Mouse (Mus musculus): Measurements from ENCODE around the gene Gdpd5. TPM values are rescaled to one million over a fixed set of nuclear protein-coding genes. Genes with fewer than 3 reads are reported as not detected.

Gdpd5 gene
- polyA plus RNA-seq, 1 experiment from 2014 or later, result 11.2 TPM

DNA sequence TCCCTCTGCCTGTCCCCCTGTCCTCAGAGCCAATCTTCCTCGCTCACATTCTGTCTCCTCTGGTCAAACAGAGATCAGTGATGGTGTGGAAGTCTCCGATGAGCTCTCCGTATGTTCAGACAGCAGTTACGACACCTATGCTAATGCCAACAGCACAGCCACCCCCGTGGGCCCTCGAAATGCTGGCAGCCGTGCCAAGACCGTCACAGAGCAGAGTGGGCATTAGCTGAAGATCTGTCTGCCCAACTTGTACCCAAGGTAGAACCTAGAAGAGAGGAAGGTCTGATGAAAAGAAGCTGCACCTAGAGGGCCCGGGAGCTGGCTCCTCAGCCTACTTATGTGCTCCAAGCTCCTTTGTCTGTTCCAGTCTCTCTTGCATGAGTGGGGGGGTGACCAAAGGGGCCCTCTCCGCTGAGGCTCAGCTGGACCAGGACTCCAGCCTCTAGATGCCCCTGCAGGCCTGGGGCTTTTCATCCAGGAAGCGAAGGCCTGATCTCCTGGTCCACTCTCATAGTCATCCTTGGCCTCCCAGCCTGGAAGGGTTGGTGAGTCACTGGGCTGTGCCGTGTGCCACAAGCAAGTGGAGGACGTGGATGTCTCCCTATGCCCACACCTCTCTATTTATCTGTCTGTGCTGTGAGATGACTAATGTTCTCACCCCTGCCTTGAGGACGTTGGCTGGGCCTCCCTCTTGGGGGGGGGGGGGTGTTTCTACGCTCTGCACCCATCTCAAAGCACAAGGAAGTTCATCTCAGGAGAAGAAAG lies 78.9 kb downstream of the Gdpd5 start:
- Histone ChIP-seq H3K36me3 (peaks cover 12% of the 10 kb centered on the region; the same call in 1 of the 2 replicates), H3K27me3 (no peaks in the 10 kb centered on the region; the same call in 1 of the 2 replicates), H3K27ac (no peak overlapping the region), H3K4me3 (replicated peaks) (no peak overlapping the region), H3K9me3 (0 out of 2 replicates have a peak, but pooled peaks cover 5% of the 10 kb centered on the region), H3K9ac (replicated peaks) (no peak overlapping the region), H3K4me2 (no peak overlapping the region), H3K4me1 (replicated peaks) (no peaks in the 10 kb centered on the region)
- no peak for ATAC-seq (ENCODE audit: insufficient number of reproducible peaks, insufficient read depth, low FRiP score, low TSS enrichment, low read depth)
- 89% methylated on average over 15 of the region's 15 CpGs for WGBS

DNA sequence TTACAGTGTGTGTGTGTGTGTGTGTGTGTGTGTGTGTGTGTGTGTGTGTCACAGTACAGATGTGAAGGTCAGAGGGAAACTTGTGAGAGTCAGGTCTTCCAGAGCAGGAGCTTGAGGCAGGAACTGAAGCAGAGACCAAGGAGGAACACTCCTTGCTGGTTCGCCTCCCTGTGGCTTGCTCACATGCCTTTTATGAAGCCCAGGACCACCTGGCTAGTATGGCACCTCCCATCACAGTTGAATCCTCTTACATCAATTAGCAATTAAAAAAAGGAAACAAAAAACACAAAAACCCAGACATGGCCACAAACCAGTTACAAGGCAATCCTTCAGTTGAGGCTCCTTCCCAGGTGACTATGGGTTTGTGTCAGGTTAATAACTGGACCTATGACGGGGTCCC lies 81.9 kb downstream of the Gdpd5 start:
- peaks cover 8% of the 10 kb centered on the region; the same call in 1 of the 2 replicates for H3K27me3 ChIP-seq
- H3K36me3 ChIP-seq, result peaks cover 12% of the 10 kb centered on the region; the same call in 1 of the 2 replicates
- WGBS, result 89% methylated on average over 2 of the region's 2 CpGs
- ATAC-seq (ENCODE audit: insufficient number of reproducible peaks, insufficient read depth, low FRiP score, low TSS enrichment, low read depth), result no peak
- H3K4me3 ChIP-seq (replicated peaks), result no peak overlapping the region
- no peak overlapping the region for H3K4me2 ChIP-seq
- peaks cover 17% of the 10 kb centered on the region for H3K4me1 ChIP-seq (replicated peaks)
- H3K9me3 ChIP-seq, result 0 out of 2 replicates have a peak, but pooled peaks cover 5% of the 10 kb centered on the region
- H3K27ac ChIP-seq, result no peak overlapping the region
- no peak overlapping the region for H3K9ac ChIP-seq (replicated peaks)

GRCm38 (mm10) chr7:99465811-99466210 lies 84.6 kb downstream of the Gdpd5 start, which contains the start of gene Klhl35:
Gene Klhl35, plus strand, starts transcription at chr7:99466004.
- Histone ChIP-seq H3K27me3 (peaks cover 14% of the 10 kb centered on the region; the same call in 1 of the 2 replicates), H3K9ac (replicated peaks) (no peak within 1 kb of the TSS), H3K9me3 (0 out of 2 replicates have a peak, but pooled peaks cover 5% of the 10 kb centered on the region), H3K4me2 (peak within 1 kb of the TSS; percentile 19; the same call in 1 of the 2 replicates), H3K27ac (no peak within 1 kb of the TSS), H3K4me3 (replicated peaks) (no peak within 1 kb of the TSS), H3K4me1 (replicated peaks) (peaks cover 30% of the 10 kb centered on the region), H3K36me3 (peaks cover 3% of the 10 kb centered on the region; the same call in 1 of the 2 replicates)
- no peak for ATAC-seq (ENCODE audit: insufficient number of reproducible peaks, insufficient read depth, low FRiP score, low TSS enrichment, low read depth)
- 29% methylated on average over 8 of the region's 8 CpGs for WGBS

- H3K36me3 ChIP-seq, result peaks cover 15% of the 10 kb centered on the region
- H3K9ac ChIP-seq (replicated peaks), result peak overlapping the region; percentile 78
- peak overlapping the region; percentile 56 for H3K4me3 ChIP-seq (replicated peaks)
- H3K4me2 ChIP-seq, result peak overlapping the region; percentile 82
- WGBS, result 27% methylated on average over 8 of the region's 11 CpGs
- H3K27me3 ChIP-seq, result peaks cover 14% of the 10 kb centered on the region; the same call in 1 of the 2 replicates
- H3K4me1 ChIP-seq (replicated peaks), result peaks cover 30% of the 10 kb centered on the region
- 0 out of 2 replicates have a peak, but pooled peaks cover 5% of the 10 kb centered on the region for H3K9me3 ChIP-seq
- no peak for ATAC-seq (ENCODE audit: insufficient number of reproducible peaks, insufficient read depth, low FRiP score, low TSS enrichment, low read depth)
- peak overlapping the region; percentile 89 for H3K27ac ChIP-seq
These were observed 86.7 kb downstream of the Gdpd5 start for GRCm38 (mm10) chr7:99467916-99468282.

GRCm38 (mm10) chr7:99468283-99469132 lies 87.3 kb downstream of the Gdpd5 start:
- peak; percentile 74 for ATAC-seq (ENCODE audit: insufficient number of reproducible peaks, insufficient read depth, low FRiP score, low TSS enrichment, low read depth)
- Histone ChIP-seq H3K4me2 (peak overlapping the region; percentile 82), H3K27ac (peak overlapping the region; percentile 89), H3K4me3 (replicated peaks) (peak overlapping the region; percentile 56), H3K9me3 (0 out of 2 replicates have a peak, but pooled peaks cover 3% of the 10 kb centered on the region), H3K27me3 (peaks cover 14% of the 10 kb centered on the region; the same call in 1 of the 2 replicates), H3K9ac (replicated peaks) (peak overlapping the region; percentile 78), H3K36me3 (peaks cover 21% of the 10 kb centered on the region), H3K4me1 (replicated peaks) (peaks cover 30% of the 10 kb centered on the region)
- 2% methylated on average over 138 of the region's 145 CpGs for WGBS

DNA sequence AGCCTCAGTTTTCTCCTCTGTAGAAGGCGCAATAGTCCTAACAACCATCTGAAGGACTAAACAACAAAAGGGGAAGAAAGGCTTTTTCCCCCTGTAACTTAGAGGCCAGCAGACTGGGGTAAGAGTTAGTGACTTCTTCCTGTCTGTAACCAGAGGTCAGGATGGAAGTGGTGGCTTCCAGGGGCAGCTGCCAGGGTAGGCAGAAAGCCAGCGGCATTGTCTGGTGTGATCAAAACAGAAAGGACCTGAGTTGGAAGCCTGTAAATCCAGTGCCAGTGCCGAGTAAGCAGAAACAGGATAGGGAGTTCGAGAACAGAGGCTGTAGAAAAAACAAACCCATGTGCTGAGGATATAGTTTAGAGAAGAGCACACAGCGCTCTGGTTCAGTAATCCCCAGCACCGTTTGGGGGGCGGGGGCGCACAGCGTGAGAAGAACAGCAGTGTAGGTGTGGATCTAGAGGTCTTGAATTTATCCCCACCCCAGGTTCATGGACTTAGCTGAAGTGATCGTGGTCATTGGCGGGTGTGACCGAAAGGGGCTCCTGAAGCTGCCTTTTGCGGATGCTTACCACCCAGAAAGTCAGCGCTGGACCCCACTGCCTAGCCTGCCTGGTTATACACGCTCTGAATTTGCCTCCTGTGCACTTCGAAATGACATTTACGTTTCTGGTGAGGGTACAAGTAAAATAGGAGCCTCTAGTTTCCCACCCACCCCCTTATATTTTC lies 88.6 kb downstream of the Gdpd5 start:
- peak overlapping the region; percentile 8; the same call in 1 of the 2 replicates for H3K9ac ChIP-seq (replicated peaks)
- no peaks in the 10 kb centered on the region for H3K9me3 ChIP-seq
- H3K27me3 ChIP-seq, result peaks cover 14% of the 10 kb centered on the region; the same call in 1 of the 2 replicates
- ATAC-seq (ENCODE audit: insufficient number of reproducible peaks, insufficient read depth, low FRiP score, low TSS enrichment, low read depth), result no peak
- H3K4me2 ChIP-seq, result no peak overlapping the region
- peaks cover 35% of the 10 kb centered on the region for H3K36me3 ChIP-seq
- H3K4me3 ChIP-seq (replicated peaks), result no peak overlapping the region
- peaks cover 30% of the 10 kb centered on the region for H3K4me1 ChIP-seq (replicated peaks)
- 83% methylated on average over 17 of the region's 17 CpGs for WGBS
- no peak overlapping the region for H3K27ac ChIP-seq

- H3K27me3 ChIP-seq, result peaks cover 14% of the 10 kb centered on the region; the same call in 1 of the 2 replicates
- no peak for ATAC-seq (ENCODE audit: insufficient number of reproducible peaks, insufficient read depth, low FRiP score, low TSS enrichment, low read depth)
- no peak overlapping the region for H3K27ac ChIP-seq
- H3K4me2 ChIP-seq, result no peak overlapping the region
- H3K4me3 ChIP-seq (replicated peaks), result no peak overlapping the region
- H3K4me1 ChIP-seq (replicated peaks), result peaks cover 21% of the 10 kb centered on the region
- no peak overlapping the region for H3K9ac ChIP-seq (replicated peaks)
- 62% methylated on average over 18 of the region's 18 CpGs for WGBS
- H3K9me3 ChIP-seq, result no peaks in the 10 kb centered on the region
- H3K36me3 ChIP-seq, result peaks cover 48% of the 10 kb centered on the region
These were observed 90.4 kb downstream of the Gdpd5 start for GRCm38 (mm10) chr7:99471578-99471977.

DNA sequence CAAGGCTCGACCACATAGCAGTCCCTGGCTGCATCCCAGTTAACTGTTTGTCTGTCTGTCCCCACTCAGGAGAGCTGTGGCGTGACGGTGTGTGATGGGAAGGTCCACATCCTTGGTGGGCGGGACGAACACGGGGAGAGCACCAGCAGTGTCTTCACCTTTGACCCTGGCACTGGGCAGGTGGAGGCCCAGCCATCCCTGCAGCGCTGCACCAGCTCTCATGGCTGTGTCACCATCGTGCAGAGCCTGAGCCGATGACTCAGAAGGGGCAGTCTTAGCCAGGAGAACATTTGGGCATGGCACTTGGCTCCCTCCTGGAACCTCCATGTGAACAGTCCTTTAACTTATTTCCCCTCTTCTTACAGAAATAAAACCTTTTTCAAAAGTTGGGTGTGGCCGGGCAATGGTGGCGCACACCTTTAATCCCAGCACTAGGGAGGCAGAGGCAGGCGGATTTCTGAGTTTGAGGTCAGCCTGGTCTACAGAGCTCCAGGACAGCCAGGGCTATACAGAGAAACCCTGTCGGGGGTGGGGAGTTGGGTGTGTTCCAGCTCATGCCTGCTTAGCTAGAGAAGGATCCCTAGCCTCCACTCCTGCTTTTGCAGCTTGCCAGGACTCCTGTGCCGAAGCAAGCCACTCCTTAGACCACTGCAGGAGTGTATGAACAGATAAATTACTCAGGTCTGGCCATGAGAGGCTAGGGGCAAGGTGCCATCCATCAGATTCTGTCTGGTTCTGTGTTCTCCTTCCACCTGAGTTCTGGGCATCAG lies 92.6 kb downstream of the Gdpd5 start:
- H3K9me3 ChIP-seq, result no peaks in the 10 kb centered on the region
- peaks cover 71% of the 10 kb centered on the region for H3K36me3 ChIP-seq
- no peak overlapping the region for H3K4me2 ChIP-seq
- H3K27me3 ChIP-seq, result 0 out of 2 replicates have a peak, but pooled peaks cover 5% of the 10 kb centered on the region
- H3K27ac ChIP-seq, result no peak overlapping the region
- H3K4me1 ChIP-seq (replicated peaks), result peaks cover 7% of the 10 kb centered on the region
- no peak for ATAC-seq (ENCODE audit: insufficient number of reproducible peaks, insufficient read depth, low FRiP score, low TSS enrichment, low read depth)
- no peak overlapping the region for H3K4me3 ChIP-seq (replicated peaks)
- WGBS, result 85% methylated on average over 14 of the region's 14 CpGs
- H3K9ac ChIP-seq (replicated peaks), result no peak overlapping the region

DNA sequence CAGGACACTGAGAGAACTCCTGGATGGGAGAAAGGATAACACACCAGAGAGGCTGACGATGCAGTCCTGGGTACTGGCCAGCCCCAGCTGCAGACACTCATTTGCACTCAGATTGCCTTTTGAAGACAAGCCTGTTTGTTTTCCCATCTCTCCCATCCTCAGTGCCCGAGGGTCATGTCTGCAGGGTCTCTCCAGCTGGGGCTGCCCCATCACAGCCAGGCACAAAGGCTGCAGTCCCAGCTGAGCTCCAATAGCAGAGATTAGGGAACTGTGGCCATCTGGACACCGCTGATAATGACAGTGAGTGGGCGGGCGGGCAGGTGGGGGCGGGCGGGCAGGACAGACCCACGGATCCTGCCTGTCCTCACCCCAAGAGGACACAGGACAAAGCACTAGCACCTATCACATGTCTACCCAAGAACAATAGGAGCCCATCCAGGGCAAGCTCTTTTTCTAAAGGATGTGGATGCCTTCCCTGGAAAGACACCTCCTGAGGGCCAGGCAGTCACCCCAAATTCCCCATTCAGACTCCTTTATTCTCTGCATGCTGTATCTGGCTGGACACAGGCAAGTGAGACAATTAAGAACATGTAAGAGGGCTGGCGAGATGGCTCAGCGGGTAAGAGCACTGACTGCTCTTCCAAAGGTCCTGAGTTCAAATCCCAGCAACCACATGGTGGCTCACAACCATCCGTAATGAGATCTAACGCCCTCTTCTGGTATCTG lies 93.8 kb downstream of the Gdpd5 start:
- Histone ChIP-seq H3K36me3 (peaks cover 82% of the 10 kb centered on the region), H3K4me3 (replicated peaks) (no peak overlapping the region), H3K9ac (replicated peaks) (0 out of 2 replicates have a peak overlapping the region, but pooled peaks have one; percentile 8), H3K9me3 (no peaks in the 10 kb centered on the region), H3K27me3 (0 out of 2 replicates have a peak, but pooled peaks cover 2% of the 10 kb centered on the region), H3K4me1 (replicated peaks) (peaks cover 12% of the 10 kb centered on the region), H3K27ac (no peak overlapping the region), H3K4me2 (no peak overlapping the region)
- WGBS, result 77% methylated on average over 12 of the region's 12 CpGs
- ATAC-seq (ENCODE audit: insufficient number of reproducible peaks, insufficient read depth, low FRiP score, low TSS enrichment, low read depth), result no peak
